Mouse (Mus musculus): ENCODE results near the gene Csrp2.

DNA sequence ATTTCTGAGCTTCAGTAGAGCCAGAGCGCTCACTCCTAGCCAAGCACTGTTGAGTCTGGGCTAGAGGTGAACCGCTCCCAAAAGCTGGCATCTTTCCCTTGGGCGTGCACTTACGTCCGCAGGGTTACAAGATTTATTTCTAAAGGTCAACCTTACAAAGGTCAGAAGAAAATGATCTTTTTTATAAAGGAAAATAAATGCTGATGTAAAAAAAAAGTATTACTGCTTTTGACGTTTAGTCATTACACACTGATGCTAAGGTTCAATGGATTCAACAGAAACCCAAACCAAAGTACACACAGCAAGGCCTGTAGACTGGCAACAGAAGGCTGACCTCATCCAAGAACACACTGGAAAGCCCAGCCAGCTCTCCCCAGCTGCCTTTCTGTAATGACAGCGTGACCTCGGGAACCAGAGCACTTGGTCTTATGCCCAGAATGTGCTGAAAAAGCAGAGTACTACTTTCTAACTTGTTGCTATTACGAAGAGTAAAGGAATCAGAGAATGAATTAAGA is 33.4 kb downstream of the Csrp2 start:
- TF ChIP-seq POLR2A (IDR thresholded peaks at IDR 0.05; ENCODE audit: borderline replicate concordance, control insufficient read depth, low read depth, low read length): no peak
- TF ChIP-seq CTCF (IDR thresholded peaks at IDR 0.05; ENCODE audit: control insufficient read depth, insufficient read depth, low read length): no peak
